Mouse (Mus musculus): ENCODE data around the gene Nim1k. TPM values are rescaled to one million over a fixed set of nuclear protein-coding genes. Genes with fewer than 3 reads are reported as not detected.

The Nim1k gene
- total and polyA plus RNA-seq, 3 experiments = 0.03 TPM; not detected in 2

- Histone ChIP-seq H3K27ac (ENCODE audit: control insufficient read depth, low read depth, low read length) (peak overlapping the region; percentile 38; the same call in 1 of the 2 replicates), H3K9ac (ENCODE audit: control insufficient read depth, low read depth, low read length, poor library complexity, severe bottlenecking) (no peak overlapping the region), H3K4me3 (ENCODE audit: control insufficient read depth in 1 of 2, insufficient read depth in 1 of 2, low read depth in 2 of 2, low read length in 2 of 2) (no peak overlapping the region), H3K9me3 (replicated peaks; ENCODE audit: insufficient read depth, low read length) (no peaks in the 10 kb centered on the region), H3K79me2 (ENCODE audit: control insufficient read depth, insufficient read depth, low read length, poor library complexity) (no peaks in the 10 kb centered on the region), H3K4me1 (ENCODE audit: control insufficient read depth in 1 of 2, insufficient read depth in 2 of 2, low read length in 2 of 2) (peaks cover 9 to 11% of the 10 kb centered on the region in 2 experiments; a peak in 3 of 4 replicates), H3K36me3 (ENCODE audit: control insufficient read depth in 1 of 2, insufficient read depth in 2 of 2, low read length in 2 of 2) (peaks cover 0 to 4% of the 10 kb centered on the region in 2 experiments; a peak in 2 of 4 replicates), H3K27me3 (ENCODE audit: control insufficient read depth in 1 of 2, insufficient read depth in 2 of 2, low read length in 2 of 2) (no peaks in the 10 kb centered on the region)
- peak; percentile 58 for DNase-seq (ENCODE audit: low read depth, low spot score)
- TF ChIP-seq MYB (IDR thresholded peaks at IDR 0.05; ENCODE audit: low read depth, low read length) (peak; percentile 13; the same call in 1 of the 2 replicates), GATA1 (IDR thresholded peaks at IDR 0.05; ENCODE audit: low read depth, low read length) (peak; percentile 59), ETS1 (IDR thresholded peaks at IDR 0.05; ENCODE audit: low read depth, low read length) (peak; percentile 73), RAD21 (IDR thresholded peaks at IDR 0.05; ENCODE audit: low read depth, low read length) (no peak), TCF12 (IDR thresholded peaks at IDR 0.05; ENCODE audit: low read depth, low read length) (peak; percentile 64), BHLHE40 (IDR thresholded peaks at IDR 0.05; ENCODE audit: borderline replicate concordance, low read depth, low read length) (no peak), ZKSCAN1 (IDR thresholded peaks at IDR 0.05; ENCODE audit: low read depth, low read length) (no peak), USF1 (IDR thresholded peaks at IDR 0.05; ENCODE audit: low read depth, low read length) (peak; percentile 46; the same call in 1 of the 2 replicates), CHD2 (IDR thresholded peaks at IDR 0.05; ENCODE audit: low read length) (no peak), EP300 (IDR thresholded peaks at IDR 0.05; ENCODE audit: low read depth in 1 of 2, low read length in 2 of 2) (peak; percentile 44 to 79; a peak in 3 of 4 replicates), TAL1 (IDR thresholded peaks at IDR 0.05; ENCODE audit: low read length) (peak; percentile 46), MXI1 (IDR thresholded peaks at IDR 0.05; ENCODE audit: low read depth, low read length) (peak; percentile 37; the same call in 1 of the 2 replicates), RCOR1 (IDR thresholded peaks at IDR 0.05; ENCODE audit: low read depth, low read length) (0 out of 2 replicates have a peak, but pooled peaks have one; percentile 13)
Measured at GRCm38 (mm10) chr13:119708941-119709340, 46.7 kb downstream of the Nim1k start.

GRCm38 (mm10) chr13:119707906-119708305 lies 47.8 kb downstream of the Nim1k start:
- Histone ChIP-seq H3K36me3 (ENCODE audit: control insufficient read depth in 1 of 2, insufficient read depth in 2 of 2, low read length in 2 of 2) (peaks cover 2 to 4% of the 10 kb centered on the region in 2 experiments; a peak in 3 of 4 replicates), H3K9me3 (replicated peaks; ENCODE audit: insufficient read depth, low read length) (no peaks in the 10 kb centered on the region), H3K27ac (ENCODE audit: control insufficient read depth, low read depth, low read length) (no peak overlapping the region), H3K79me2 (ENCODE audit: control insufficient read depth, insufficient read depth, low read length, poor library complexity) (no peaks in the 10 kb centered on the region), H3K27me3 (ENCODE audit: control insufficient read depth in 1 of 2, insufficient read depth in 2 of 2, low read length in 2 of 2) (no peaks in the 10 kb centered on the region), H3K4me1 (ENCODE audit: control insufficient read depth in 1 of 2, insufficient read depth in 2 of 2, low read length in 2 of 2) (peaks cover 9 to 11% of the 10 kb centered on the region in 2 experiments; a peak in 3 of 4 replicates), H3K9ac (ENCODE audit: control insufficient read depth, low read depth, low read length, poor library complexity, severe bottlenecking) (no peak overlapping the region), H3K4me3 (ENCODE audit: control insufficient read depth in 1 of 2, insufficient read depth in 1 of 2, low read depth in 2 of 2, low read length in 2 of 2) (no peak overlapping the region)
- DNase-seq (ENCODE audit: low read depth, low spot score) = no peak
- TF ChIP-seq MAZ (IDR thresholded peaks at IDR 0.05; ENCODE audit: low read depth, low read length) = no peak
- TF ChIP-seq ZC3H11A (IDR thresholded peaks at IDR 0.05; ENCODE audit: low read depth, low read length) = no peak
- TF ChIP-seq EP300 (IDR thresholded peaks at IDR 0.05; ENCODE audit: low read depth in 1 of 2, low read length in 2 of 2) = no peak
